Mouse (Mus musculus): ENCODE results near the gene Coro2a. TPM values are rescaled to one million over a fixed set of nuclear protein-coding genes. Genes with fewer than 3 reads are reported as not detected.

Gene Coro2a
- total and polyA plus RNA-seq, 3 experiments, result 0.35 to 6.8 TPM; not detected in 1

- TF ChIP-seq MAFK (IDR thresholded peaks at IDR 0.05; ENCODE audit: borderline replicate concordance, low read depth, low read length), result no peak
- TF ChIP-seq NELFE (IDR thresholded peaks at IDR 0.05; ENCODE audit: low read depth, low read length), result no peak
- no peak for TF ChIP-seq MYB (IDR thresholded peaks at IDR 0.05; ENCODE audit: low read depth, low read length)
- no peak for TF ChIP-seq CHD1 (IDR thresholded peaks at IDR 0.05; ENCODE audit: low read depth, low read length)
- no peak for TF ChIP-seq POLR2AphosphoS2 (IDR thresholded peaks at IDR 0.05; ENCODE audit: low read length)
- TF ChIP-seq ELF1 (IDR thresholded peaks at IDR 0.05; ENCODE audit: low read depth, low read length), result no peak
- no peak for TF ChIP-seq HCFC1 (IDR thresholded peaks at IDR 0.05; ENCODE audit: low read depth, low read length)
- no peak for TF ChIP-seq GABPA (IDR thresholded peaks at IDR 0.05; ENCODE audit: low read depth, low read length)
- no peak for TF ChIP-seq MXI1 (IDR thresholded peaks at IDR 0.05; ENCODE audit: low read depth, low read length)
- no peak for TF ChIP-seq JUND (IDR thresholded peaks at IDR 0.05; ENCODE audit: low read depth, low read length)
- no peak for TF ChIP-seq ZMIZ1 (IDR thresholded peaks at IDR 0.05; ENCODE audit: low read depth, low read length)
- no peak for TF ChIP-seq CTCF (IDR thresholded peaks at IDR 0.05 in 2 of 3, conservative IDR thresholded peaks at IDR 0.05 in 1 of 3; ENCODE audit: control insufficient read depth in 1 of 3, insufficient read depth in 1 of 3, low read depth in 2 of 3, low read length in 3 of 3, poor library complexity in 1 of 3, severe bottlenecking in 1 of 3)
- TF ChIP-seq NRF1 (IDR thresholded peaks at IDR 0.05; ENCODE audit: insufficient read depth, low read depth, low read length, poor library complexity, severe bottlenecking), result no peak
- no peak for TF ChIP-seq BHLHE40 (IDR thresholded peaks at IDR 0.05; ENCODE audit: borderline replicate concordance, low read depth, low read length)
- H3K27ac ChIP-seq (ENCODE audit: control insufficient read depth, low read depth, low read length), result peak overlapping the region; percentile 44
- peaks cover 3 to 17% of the 10 kb centered on the region in 2 experiments; a peak in 3 of 4 replicates for H3K4me1 ChIP-seq (ENCODE audit: control insufficient read depth in 1 of 2, insufficient read depth in 2 of 2, low read length in 2 of 2)
- peaks cover 0 to 14% of the 10 kb centered on the region in 2 experiments; a peak in 2 of 4 replicates for H3K36me3 ChIP-seq (ENCODE audit: control insufficient read depth in 1 of 2, insufficient read depth in 2 of 2, low read length in 2 of 2)
- H3K9ac ChIP-seq (ENCODE audit: control insufficient read depth, low read depth, low read length, poor library complexity, severe bottlenecking), result peak overlapping the region; percentile 10; the same call in 1 of the 2 replicates
- H3K9me3 ChIP-seq (replicated peaks; ENCODE audit: insufficient read depth, low read length), result no peaks in the 10 kb centered on the region
- DNase-seq (ENCODE audit: low read depth, low spot score), result no peak
- H3K27me3 ChIP-seq (ENCODE audit: control insufficient read depth in 1 of 2, insufficient read depth in 2 of 2, low read length in 2 of 2), result peaks cover 0 to 2% of the 10 kb centered on the region in 2 experiments; a peak in 1 of 4 replicates
- no peak overlapping the region; a peak in 1 of 4 replicates for H3K4me3 ChIP-seq (ENCODE audit: control insufficient read depth in 1 of 2, insufficient read depth in 1 of 2, low read depth in 2 of 2, low read length in 2 of 2)
- H3K79me2 ChIP-seq (ENCODE audit: control insufficient read depth, insufficient read depth, low read length, poor library complexity), result no peaks in the 10 kb centered on the region
Observed at GRCm38 (mm10) chr4:46574841-46575240, 27.2 kb downstream of the Coro2a start.

GRCm38 (mm10) chr4:46574024-46574753 lies 27.8 kb downstream of the Coro2a start:
- Histone ChIP-seq H3K4me1 (ENCODE audit: control insufficient read depth in 1 of 2, insufficient read depth in 2 of 2, low read length in 2 of 2) (peaks cover 3 to 17% of the 10 kb centered on the region in 2 experiments; a peak in 3 of 4 replicates), H3K4me3 (ENCODE audit: control insufficient read depth in 1 of 2, insufficient read depth in 1 of 2, low read depth in 2 of 2, low read length in 2 of 2) (no peak overlapping the region), H3K27me3 (ENCODE audit: control insufficient read depth in 1 of 2, insufficient read depth in 2 of 2, low read length in 2 of 2) (peaks cover 0 to 2% of the 10 kb centered on the region in 2 experiments; a peak in 1 of 4 replicates), H3K27ac (ENCODE audit: control insufficient read depth, low read depth, low read length) (peak overlapping the region; percentile 44; the same call in 1 of the 2 replicates), H3K9me3 (replicated peaks; ENCODE audit: insufficient read depth, low read length) (no peaks in the 10 kb centered on the region), H3K79me2 (ENCODE audit: control insufficient read depth, insufficient read depth, low read length, poor library complexity) (no peaks in the 10 kb centered on the region), H3K36me3 (ENCODE audit: control insufficient read depth in 1 of 2, insufficient read depth in 2 of 2, low read length in 2 of 2) (peaks cover 0 to 14% of the 10 kb centered on the region in 2 experiments; a peak in 2 of 4 replicates), H3K9ac (ENCODE audit: control insufficient read depth, low read depth, low read length, poor library complexity, severe bottlenecking) (peak overlapping the region; percentile 10; the same call in 1 of the 2 replicates)
- no peak for DNase-seq (ENCODE audit: low read depth, low spot score)
- 0 out of 2 replicates have a peak, but pooled peaks have one; percentile 8 for TF ChIP-seq TCF12 (IDR thresholded peaks at IDR 0.05; ENCODE audit: low read depth, low read length)
- no peak for TF ChIP-seq TAL1 (IDR thresholded peaks at IDR 0.05; ENCODE audit: low read length)
- no peak for TF ChIP-seq JUND (IDR thresholded peaks at IDR 0.05; ENCODE audit: low read depth, low read length)
- TF ChIP-seq SIN3A (IDR thresholded peaks at IDR 0.05; ENCODE audit: low read length), result no peak
- no peak for TF ChIP-seq ZC3H11A (IDR thresholded peaks at IDR 0.05; ENCODE audit: low read depth, low read length)
- TF ChIP-seq EP300 (IDR thresholded peaks at IDR 0.05; ENCODE audit: low read depth in 1 of 2, low read length in 2 of 2), result peak in 1 of 2 experiments; percentile 36; a peak in 2 of 4 replicates
- TF ChIP-seq ETS1 (IDR thresholded peaks at IDR 0.05; ENCODE audit: low read depth, low read length), result 0 out of 2 replicates have a peak, but pooled peaks have one; percentile 27
- no peak for TF ChIP-seq BHLHE40 (IDR thresholded peaks at IDR 0.05; ENCODE audit: borderline replicate concordance, low read depth, low read length)
- 0 out of 2 replicates have a peak, but pooled peaks have one; percentile 35 for TF ChIP-seq GATA1 (IDR thresholded peaks at IDR 0.05; ENCODE audit: low read depth, low read length)
- 0 out of 2 replicates have a peak, but pooled peaks have one; percentile 46 for TF ChIP-seq TBP (IDR thresholded peaks at IDR 0.05; ENCODE audit: low read depth, low read length)
